Mouse (Mus musculus) fat pad, adult 2 months (tissue): ENCODE measurements around the gene Cfap77.

Experiments used
- DNase-seq: peaks from one replicate; pipeline ENCODE4 v3.0.0-alpha.2; 2011; ENCODE audit warnings: low read depth, low spot score; ENCODE audit errors: extremely low read depth

The Cfap77 gene

GRCm38 (mm10) chr2:28945388-28945787 is 109.5 kb downstream of the Cfap77 start:
- no peak for DNase-seq

GRCm38 (mm10) chr2:28943666-28944516 is 111.0 kb downstream of the Cfap77 start:
- no peak for DNase-seq

- DNase-seq = no peak
Observed at GRCm38 (mm10) chr2:28938997-28939396, 115.9 kb downstream of the Cfap77 start.

GRCm38 (mm10) chr2:28930571-28930970 is 124.3 kb downstream of the Cfap77 start:
- DNase-seq = no peak

GRCm38 (mm10) chr2:28923912-28924311 is 131.0 kb downstream of the Cfap77 start:
- no peak for DNase-seq

GRCm38 (mm10) chr2:28919001-28919400 is 135.9 kb downstream of the Cfap77 start:
- DNase-seq = no peak

- DNase-seq = no peak
Observed at GRCm38 (mm10) chr2:28917518-28918361, 137.1 kb downstream of the Cfap77 start.

- DNase-seq = no peak
Observed at GRCm38 (mm10) chr2:28917156-28917517, 137.7 kb downstream of the Cfap77 start.

- no peak for DNase-seq
Observed at GRCm38 (mm10) chr2:28916513-28916865, 138.4 kb downstream of the Cfap77 start, which contains the start of gene Barhl1. Gene Barhl1 (minus strand): TSS chr2:28916668.

- no peak for DNase-seq
Observed at GRCm38 (mm10) chr2:28915768-28916512, 138.9 kb downstream of the Cfap77 start.

- no peak for DNase-seq
Observed at GRCm38 (mm10) chr2:28915104-28915738, 139.6 kb downstream of the Cfap77 start.

- no peak for DNase-seq
Observed at GRCm38 (mm10) chr2:28914121-28914520, 140.7 kb downstream of the Cfap77 start.

- DNase-seq = no peak
Observed at GRCm38 (mm10) chr2:28912961-28913360, 141.9 kb downstream of the Cfap77 start.

GRCm38 (mm10) chr2:28912039-28912700 is 142.7 kb downstream of the Cfap77 start:
- DNase-seq = no peak

GRCm38 (mm10) chr2:28911331-28912038 is 143.4 kb downstream of the Cfap77 start:
- DNase-seq = no peak

- no peak for DNase-seq
Observed at GRCm38 (mm10) chr2:28910877-28911276, 144.0 kb downstream of the Cfap77 start.

GRCm38 (mm10) chr2:28909818-28910710 is 144.8 kb downstream of the Cfap77 start:
- no peak for DNase-seq

- DNase-seq = no peak
Observed at GRCm38 (mm10) chr2:28909186-28909817, 145.6 kb downstream of the Cfap77 start.
